Mouse (Mus musculus) intestine, embryonic 15.5 days (tissue): ENCODE data around the gene Stxbp1. TPM values are rescaled to one million over a fixed set of nuclear protein-coding genes. Genes with fewer than 3 reads are reported as not detected.
A peak's percentile ranks its signal among the peaks of the same experiment; 100 is the strongest.

Source experiments
- ATAC-seq: fragments of 200-750 bp; cut with Nextera tagmentation; 2 replicates; pipeline ENCODE4 v1.8.0; 2017; ENCODE audit warnings: moderate TSS enrichment, moderate library complexity
- H3K27ac ChIP-seq: fragments of 300-500 bp; sonication (generic); 2 replicates; pipeline ENCODE4 v1.5.1; 2015; ENCODE audit warnings: mild to moderate bottlenecking, inconsistent platforms
- H3K27me3 ChIP-seq: fragments of 300-500 bp; sonication (generic); replicated peaks from 2 replicates; pipeline ENCODE4 v1.6.1; 2015; ENCODE audit warnings: inconsistent platforms
- H3K36me3 ChIP-seq: fragments of 300-500 bp; sonication (generic); 2 replicates; pipeline ENCODE4 v1.6.1; 2015; ENCODE audit warnings: inconsistent platforms
- H3K4me1 ChIP-seq: fragments of 300-500 bp; sonication (generic); replicated peaks from 2 replicates; pipeline ENCODE4 v1.6.1; 2015; ENCODE audit warnings: inconsistent platforms
- H3K4me2 ChIP-seq: fragments of 300-500 bp; sonication (generic); replicated peaks from 2 replicates; pipeline ENCODE4 v1.6.1; 2015; ENCODE audit warnings: mild to moderate bottlenecking, inconsistent platforms
- H3K4me3 ChIP-seq: fragments of 300-500 bp; sonication (generic); replicated peaks from 2 replicates; pipeline ENCODE4 v1.5.1; 2015; ENCODE audit warnings: inconsistent platforms
- H3K9ac ChIP-seq: fragments of 300-500 bp; sonication (generic); 2 replicates; pipeline ENCODE4 v1.6.1; 2015; ENCODE audit warnings: inconsistent platforms
- H3K9me3 ChIP-seq: fragments of 300-500 bp; sonication (generic); 2 replicates; pipeline ENCODE4 v1.6.1; 2016; ENCODE audit warnings: inconsistent platforms
- WGBS: fragments of 180-500 bp; shearing (Covaris S2); methylation state at CpG from one replicate; pipeline ENCODE4 v1.1.7; 2015; 5-methylcytosine and 5-hydroxymethylcytosine counted together
- polyA plus RNA-seq: library from polyadenylated mRNA; unstranded; fragments of >200 nt; fragmentation: Nextera tagmentation; extraction: Ambion mirVana; gene quantifications from 2 replicates; pipeline ENCODE4 v1.2.1, GENCODE M21; 2015

Stxbp1 gene
- polyA plus RNA-seq, 1 experiment from 2014 or later: 21.2 TPM

DNA sequence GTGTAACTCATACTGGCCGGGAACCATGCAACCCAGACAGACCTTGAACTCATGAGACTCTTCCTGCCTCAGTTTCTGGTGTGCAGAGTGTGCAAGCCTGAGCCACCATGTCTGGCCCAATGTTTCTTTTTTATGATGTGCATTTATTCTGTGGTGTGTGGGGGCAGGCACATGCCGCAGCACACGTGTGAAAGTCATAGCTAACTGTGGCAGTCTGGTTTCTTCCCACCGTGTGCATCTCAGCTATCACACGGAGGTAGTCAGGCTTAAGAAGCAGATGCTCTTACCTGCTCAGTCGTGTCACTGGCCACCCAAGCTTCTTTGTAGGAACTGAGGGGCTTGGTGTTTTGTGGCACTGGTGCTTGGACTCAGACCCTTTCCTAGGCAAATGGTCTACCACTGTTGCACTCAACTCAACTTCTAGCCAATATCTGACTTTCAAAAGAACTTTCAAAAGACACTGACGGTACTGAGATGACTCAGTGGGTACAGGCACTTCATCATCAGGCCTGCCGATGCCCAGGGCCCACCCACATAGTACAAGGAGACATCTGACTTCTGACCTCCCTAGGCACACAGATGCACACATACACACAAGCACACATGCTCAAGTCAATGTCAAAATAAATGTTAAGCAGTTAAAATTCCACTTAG is 74.3 kb downstream of the Stxbp1 start:
- ATAC-seq: no peak
- 74% methylated on average over 8 of the region's 8 CpGs for WGBS
- no peaks in the 10 kb centered on the region for H3K27me3 ChIP-seq
- H3K9me3 ChIP-seq: no peaks in the 10 kb centered on the region
- H3K4me3 ChIP-seq: no peak overlapping the region
- H3K4me1 ChIP-seq: peaks cover 28% of the 10 kb centered on the region
- H3K4me2 ChIP-seq: no peak overlapping the region
- H3K9ac ChIP-seq: no peak overlapping the region
- H3K36me3 ChIP-seq: no peaks in the 10 kb centered on the region
- H3K27ac ChIP-seq: no peak overlapping the region

GRCm38 (mm10) chr2:32771886-32772285 is 75.2 kb downstream of the Stxbp1 start:
- no peaks in the 10 kb centered on the region for H3K36me3 ChIP-seq
- H3K27ac ChIP-seq: no peak overlapping the region
- WGBS: 23% methylated on average over 12 of the region's 12 CpGs
- H3K27me3 ChIP-seq: no peaks in the 10 kb centered on the region
- ATAC-seq: peak; percentile 15; the same call in 1 of the 2 replicates
- peak overlapping the region; percentile 24 for H3K4me2 ChIP-seq
- H3K4me1 ChIP-seq: peaks cover 28% of the 10 kb centered on the region
- no peaks in the 10 kb centered on the region for H3K9me3 ChIP-seq
- no peak overlapping the region for H3K9ac ChIP-seq
- H3K4me3 ChIP-seq: no peak overlapping the region

DNA sequence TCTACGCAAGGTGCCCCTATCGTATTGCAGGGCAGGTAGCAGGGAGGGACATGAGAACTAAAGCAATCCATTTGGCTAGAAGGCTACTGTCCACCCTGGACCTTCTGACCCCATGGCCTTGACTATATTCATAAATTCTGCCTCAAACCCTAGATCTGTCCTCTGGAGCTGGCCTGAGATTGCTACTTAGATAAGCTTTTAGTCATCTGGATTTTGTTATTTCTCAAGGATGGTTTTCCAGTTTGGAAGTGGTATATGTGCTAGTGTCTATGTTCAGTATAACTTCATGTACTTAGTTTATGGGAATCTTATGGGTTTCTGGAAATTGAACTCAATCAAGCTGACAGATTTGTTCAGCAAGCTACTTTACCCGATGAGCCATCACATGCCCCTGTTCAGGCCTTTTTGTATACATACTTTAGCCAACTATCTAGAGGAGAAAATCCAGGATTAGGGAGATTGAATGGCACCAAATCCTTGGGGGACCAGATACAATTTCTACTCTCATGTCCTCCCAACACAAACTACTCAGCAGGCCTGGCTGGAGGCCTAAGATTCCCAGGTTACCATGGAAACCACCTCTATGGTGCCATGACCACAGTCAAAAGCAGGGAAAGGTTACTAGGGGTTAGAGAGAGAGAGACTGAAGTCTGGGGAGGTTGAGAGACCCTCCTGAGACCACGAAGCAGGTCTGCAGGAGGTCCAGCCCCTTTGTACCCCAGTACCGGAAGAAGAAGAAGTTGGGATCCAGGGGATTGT is 77.5 kb downstream of the Stxbp1 start:
- no peak overlapping the region for H3K4me3 ChIP-seq
- WGBS: 71% methylated on average over 5 of the region's 5 CpGs
- no peak overlapping the region for H3K4me2 ChIP-seq
- H3K27me3 ChIP-seq: no peaks in the 10 kb centered on the region
- peaks cover 17% of the 10 kb centered on the region; the same call in 1 of the 2 replicates for H3K4me1 ChIP-seq
- no peaks in the 10 kb centered on the region for H3K36me3 ChIP-seq
- no peak overlapping the region for H3K27ac ChIP-seq
- no peak overlapping the region for H3K9ac ChIP-seq
- H3K9me3 ChIP-seq: no peaks in the 10 kb centered on the region
- ATAC-seq: no peak

GRCm38 (mm10) chr2:32768661-32769285 is 78.3 kb downstream of the Stxbp1 start:
- ATAC-seq: no peak
- Histone ChIP-seq H3K4me3 (no peak overlapping the region), H3K36me3 (no peaks in the 10 kb centered on the region), H3K9me3 (no peaks in the 10 kb centered on the region), H3K27me3 (no peaks in the 10 kb centered on the region), H3K4me1 (peaks cover 12% of the 10 kb centered on the region; the same call in 1 of the 2 replicates), H3K9ac (no peak overlapping the region), H3K4me2 (no peak overlapping the region), H3K27ac (no peak overlapping the region)
- WGBS: 54% methylated on average over 19 of the region's 19 CpGs

DNA sequence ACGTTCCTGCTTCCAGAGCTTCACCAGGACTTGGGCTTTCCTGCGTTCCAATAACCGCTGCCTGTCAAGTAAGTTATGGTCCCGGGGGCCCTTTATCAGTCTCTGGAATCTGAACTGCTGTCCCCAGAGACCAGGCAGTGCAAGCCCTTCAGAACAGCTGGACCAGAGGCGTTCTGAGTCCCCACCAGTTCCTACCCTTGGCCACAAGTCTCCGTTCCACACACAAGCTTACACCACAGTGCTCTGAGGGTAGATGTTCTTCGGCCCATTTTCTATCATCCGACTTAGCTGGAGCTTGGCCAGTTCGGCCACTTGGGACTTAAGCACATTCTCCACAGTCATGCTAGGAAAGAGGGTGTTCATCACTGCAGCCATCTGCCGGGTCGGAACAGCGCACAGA is 79.8 kb downstream of the Stxbp1 start:
- Histone ChIP-seq H3K9me3 (no peaks in the 10 kb centered on the region), H3K27ac (no peak overlapping the region), H3K36me3 (no peaks in the 10 kb centered on the region), H3K4me3 (no peak overlapping the region), H3K4me2 (no peak overlapping the region), H3K4me1 (peaks cover 12% of the 10 kb centered on the region; the same call in 1 of the 2 replicates), H3K9ac (no peak overlapping the region), H3K27me3 (no peaks in the 10 kb centered on the region)
- no peak for ATAC-seq
- 72% methylated on average over 12 of the region's 12 CpGs for WGBS

GRCm38 (mm10) chr2:32763353-32763752 is 83.7 kb downstream of the Stxbp1 start:
- ATAC-seq: no peak

GRCm38 (mm10) chr2:32761859-32762258 is 85.2 kb downstream of the Stxbp1 start:
- Histone ChIP-seq H3K27ac (no peak overlapping the region), H3K9ac (no peak overlapping the region), H3K4me3 (no peak overlapping the region), H3K9me3 (no peaks in the 10 kb centered on the region), H3K27me3 (no peaks in the 10 kb centered on the region), H3K4me2 (no peak overlapping the region), H3K4me1 (peaks cover 9% of the 10 kb centered on the region; the same call in 1 of the 2 replicates), H3K36me3 (peaks cover 7% of the 10 kb centered on the region; the same call in 1 of the 2 replicates)
- no peak for ATAC-seq
- 92% methylated on average over 4 of the region's 4 CpGs for WGBS

More at GRCm38 (mm10) chr2:32763353-32763752, 83.7 kb downstream of the Stxbp1 start:
- H3K9me3 ChIP-seq: no peaks in the 10 kb centered on the region
- no peak overlapping the region for H3K4me3 ChIP-seq
- no peak overlapping the region for H3K9ac ChIP-seq
- no peaks in the 10 kb centered on the region for H3K27me3 ChIP-seq
- no peak overlapping the region for H3K27ac ChIP-seq
- H3K4me1 ChIP-seq: peaks cover 6% of the 10 kb centered on the region; the same call in 1 of the 2 replicates
- H3K36me3 ChIP-seq: peaks cover 7% of the 10 kb centered on the region; the same call in 1 of the 2 replicates
- no peak overlapping the region for H3K4me2 ChIP-seq
- WGBS: 81% methylated on average over 3 of the region's 3 CpGs

GRCm38 (mm10) chr2:32761361-32761760 is 85.7 kb downstream of the Stxbp1 start:
- H3K9ac ChIP-seq: no peak overlapping the region
- H3K36me3 ChIP-seq: peaks cover 7% of the 10 kb centered on the region; the same call in 1 of the 2 replicates
- no peaks in the 10 kb centered on the region for H3K27me3 ChIP-seq
- ATAC-seq: no peak
- H3K27ac ChIP-seq: no peak overlapping the region
- no peaks in the 10 kb centered on the region for H3K9me3 ChIP-seq
- no peak overlapping the region for H3K4me3 ChIP-seq
- WGBS: 90% methylated on average over 14 of the region's 14 CpGs
- no peak overlapping the region for H3K4me2 ChIP-seq
- peaks cover 9% of the 10 kb centered on the region; the same call in 1 of the 2 replicates for H3K4me1 ChIP-seq

DNA sequence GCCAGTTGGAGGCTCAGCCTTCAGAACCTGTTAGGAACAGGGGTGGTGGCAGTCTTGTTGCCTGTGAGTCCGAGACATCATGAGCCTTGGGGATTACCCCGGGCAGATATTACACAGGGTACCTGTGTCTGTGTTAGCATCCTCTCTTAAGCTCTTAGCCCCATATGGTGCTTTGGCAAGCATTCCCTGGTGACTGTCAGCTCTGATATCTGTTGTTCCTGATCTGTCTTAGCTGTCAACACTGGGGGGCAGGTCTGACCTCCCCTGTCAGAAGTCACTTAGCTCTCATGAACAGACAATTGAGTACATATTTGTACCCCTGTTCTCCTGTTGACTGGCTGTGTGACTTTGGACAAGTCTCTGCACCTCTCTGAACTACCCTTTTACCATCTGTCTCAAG is 88.0 kb downstream of the Stxbp1 start:
- Histone ChIP-seq H3K4me2 (no peak overlapping the region), H3K36me3 (peaks cover 14% of the 10 kb centered on the region), H3K27ac (no peak overlapping the region), H3K27me3 (no peaks in the 10 kb centered on the region), H3K9me3 (no peaks in the 10 kb centered on the region), H3K4me3 (no peak overlapping the region), H3K9ac (0 out of 2 replicates have a peak overlapping the region, but pooled peaks have one; percentile 28), H3K4me1 (peaks cover 9% of the 10 kb centered on the region; the same call in 1 of the 2 replicates)
- WGBS: 89% methylated on average over 2 of the region's 2 CpGs
- ATAC-seq: no peak

- Histone ChIP-seq H3K4me1 (peaks cover 9% of the 10 kb centered on the region; the same call in 1 of the 2 replicates), H3K9ac (peak overlapping the region; percentile 28; the same call in 1 of the 2 replicates), H3K27me3 (no peaks in the 10 kb centered on the region), H3K9me3 (no peaks in the 10 kb centered on the region), H3K36me3 (peaks cover 14% of the 10 kb centered on the region), H3K4me3 (no peak overlapping the region), H3K27ac (no peak overlapping the region), H3K4me2 (no peak overlapping the region)
- 70% methylated on average over 8 of the region's 8 CpGs for WGBS
- ATAC-seq: no peak
These were observed 88.5 kb downstream of the Stxbp1 start for GRCm38 (mm10) chr2:32758503-32758902.

- peak within 1 kb of the TSS; percentile 76 for H3K9ac ChIP-seq
- H3K36me3 ChIP-seq: peaks cover 21% of the 10 kb centered on the region
- peak within 1 kb of the TSS; percentile 72 for H3K4me3 ChIP-seq
- peak; percentile 96 for ATAC-seq
- WGBS: under 1% methylated on average over 66 of the region's 66 CpGs
- H3K4me1 ChIP-seq: peaks cover 9% of the 10 kb centered on the region; the same call in 1 of the 2 replicates
- H3K4me2 ChIP-seq: peak within 1 kb of the TSS; percentile 72
- no peaks in the 10 kb centered on the region for H3K27me3 ChIP-seq
- peak within 1 kb of the TSS; percentile 85 for H3K27ac ChIP-seq
- no peaks in the 10 kb centered on the region for H3K9me3 ChIP-seq
These were observed 89.8 kb downstream of the Stxbp1 start, which contains the start of gene Tor2a for GRCm38 (mm10) chr2:32757056-32757845. Tor2a (plus strand) TSS chr2:32757234.
